Mouse (Mus musculus) hindbrain, embryonic 14.5 days (tissue): ENCODE measurements around the gene Nhlh2. TPM values are rescaled to one million over a fixed set of nuclear protein-coding genes. Genes with fewer than 3 reads are reported as not detected.

Source experiments
- ATAC-seq: fragments of 200-750 bp; cut with Nextera tagmentation; 2 replicates; pipeline ENCODE4 v1.8.0; 2017; ENCODE audit warnings: moderate number of reproducible peaks, mild to moderate bottlenecking, moderate TSS enrichment, moderate library complexity; ENCODE audit not compliant: low FRiP score
- DNase-seq: peaks from one replicate; pipeline ENCODE4 v3.0.0-alpha.2; 2015; ENCODE audit warnings: low spot score
- H3K27ac ChIP-seq: fragments of 300-500 bp; sonication (generic); 2 replicates; pipeline ENCODE4 v1.5.1; 2014; ENCODE audit warnings: mild to moderate bottlenecking, moderate library complexity
- H3K27me3 ChIP-seq: fragments of 300-500 bp; sonication (generic); 2 replicates; pipeline ENCODE4 v1.6.1; 2014; ENCODE audit warnings: mild to moderate bottlenecking, low read length, mixed read lengths; ENCODE audit not compliant: control insufficient read depth, insufficient read depth
- H3K36me3 ChIP-seq: fragments of 300-500 bp; sonication (generic); replicated peaks from 2 replicates; pipeline ENCODE4 v1.6.1; 2014; ENCODE audit not compliant: control insufficient read depth, insufficient read depth
- H3K4me1 ChIP-seq: fragments of 300-500 bp; sonication (generic); replicated peaks from 2 replicates; pipeline ENCODE4 v1.6.1; 2014; ENCODE audit warnings: antibody characterized with exemption, low read length, mixed read lengths; ENCODE audit not compliant: control insufficient read depth, insufficient read depth
- H3K4me2 ChIP-seq: fragments of 300-500 bp; sonication (generic); replicated peaks from 2 replicates; pipeline ENCODE4 v1.6.1; 2014; ENCODE audit warnings: mild to moderate bottlenecking, moderate library complexity
- H3K4me3 ChIP-seq: fragments of 300-500 bp; sonication (generic); replicated peaks from 2 replicates; pipeline ENCODE4 v1.5.1; 2014; ENCODE audit warnings: mild to moderate bottlenecking, low read length
- H3K9ac ChIP-seq: fragments of 300-500 bp; sonication (generic); 2 replicates; pipeline ENCODE4 v1.6.1; 2014
- H3K9me3 ChIP-seq: fragments of 300-500 bp; sonication (generic); 2 replicates; pipeline ENCODE4 v1.6.1; 2016; ENCODE audit warnings: low read length; ENCODE audit not compliant: control insufficient read depth
- WGBS: fragments of 180-500 bp; shearing (Covaris S2); extraction: QIAGEN DNeasy Blood & Tissue Kit; methylation state at CpG from one replicate; pipeline ENCODE4 v1.1.7; 2014; 5-methylcytosine and 5-hydroxymethylcytosine counted together
- polyA plus RNA-seq: library from polyadenylated mRNA; unstranded; fragments of >200 nt; fragmentation: Nextera tagmentation; extraction: Ambion mirVana; gene quantifications from 2 replicates; pipeline ENCODE4 v1.2.1, GENCODE M21; 2014

Nhlh2 gene
- polyA plus RNA-seq, result 27.2 and 29.4 TPM in 2 replicates

DNA sequence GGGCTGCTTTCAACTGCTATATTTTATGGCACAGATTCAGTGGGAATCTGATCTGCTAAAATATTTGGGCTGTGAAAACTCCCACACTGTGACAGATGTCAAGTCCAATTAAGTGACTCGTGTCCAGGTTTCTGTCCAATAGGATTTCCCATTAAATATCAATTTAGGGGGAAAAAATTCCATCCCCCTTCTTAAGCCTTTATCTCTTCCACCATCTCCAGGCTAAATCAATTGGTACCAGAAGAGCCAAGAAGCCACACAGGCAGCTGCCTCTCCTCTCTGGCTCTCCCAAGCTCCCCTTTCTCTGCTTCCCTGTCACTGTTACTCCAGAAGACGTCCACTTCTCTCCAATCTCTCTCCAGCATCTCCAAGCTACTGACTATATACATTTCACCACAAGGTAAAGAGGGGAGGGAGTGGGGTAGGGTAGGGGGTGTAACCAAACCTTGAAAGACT is at the start of gene Nhlh2:
Nhlh2 (plus strand) TSS at position 151 of the 456 bp plus-strand sequence.
- 7% methylated on average over 2 of the region's 2 CpGs for WGBS
- H3K36me3 ChIP-seq, result 0 out of 2 replicates have a peak, but pooled peaks cover 4% of the 10 kb centered on the region
- peak; percentile 49 for ATAC-seq

DNA sequence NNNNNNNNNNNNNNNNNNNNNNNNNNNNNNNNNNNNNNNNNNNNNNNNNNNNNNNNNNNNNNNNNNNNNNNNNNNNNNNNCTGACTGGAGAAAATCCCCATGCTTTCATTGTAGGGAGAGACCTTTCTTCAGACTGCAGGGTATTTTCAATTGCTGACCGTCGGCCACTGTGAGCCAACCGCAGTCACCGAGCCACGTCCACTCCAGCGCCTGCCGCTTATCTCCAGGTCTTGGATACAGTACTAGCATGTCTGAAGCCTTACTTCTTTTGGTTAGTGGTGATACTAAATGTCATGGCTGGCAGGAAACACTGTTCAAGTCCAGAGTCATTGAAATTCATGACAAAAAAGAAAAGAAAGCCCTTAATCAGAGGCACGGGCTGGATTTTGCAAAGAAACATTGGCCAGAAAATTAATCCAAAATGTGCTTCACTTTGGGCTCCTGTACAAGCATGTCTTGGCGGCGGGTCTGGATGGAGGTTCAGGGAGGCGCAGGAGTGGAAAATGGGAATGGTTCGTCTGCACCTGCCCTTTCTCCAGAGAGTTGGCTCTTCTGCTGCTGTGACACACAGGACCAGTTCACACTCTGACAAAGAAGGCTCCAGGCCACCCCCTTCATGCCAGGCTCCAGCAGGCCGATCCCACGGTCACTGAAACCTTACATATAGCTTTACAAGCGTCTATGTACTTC is 48.6 kb upstream of the Nhlh2 start:
- no peaks in the 10 kb centered on the region for H3K36me3 ChIP-seq
- no peaks in the 10 kb centered on the region for H3K27me3 ChIP-seq
- DNase-seq (no peak), ATAC-seq (no peak)
- peaks cover 20% of the 10 kb centered on the region for H3K4me1 ChIP-seq
- WGBS, result 78% methylated on average over 15 of the region's 15 CpGs
- H3K9me3 ChIP-seq, result no peaks in the 10 kb centered on the region
- no peak overlapping the region for H3K27ac ChIP-seq
- H3K4me3 ChIP-seq, result no peak overlapping the region
- H3K9ac ChIP-seq, result no peak overlapping the region
- no peak overlapping the region for H3K4me2 ChIP-seq

More for the DNA sequence above, at the start of gene Nhlh2:
- H3K4me2 ChIP-seq, result peak within 1 kb of the TSS; percentile 68
- peak; percentile 67 for DNase-seq
- no peaks in the 10 kb centered on the region; the same call in none of the 2 replicates for H3K4me1 ChIP-seq
- no peaks in the 10 kb centered on the region; the same call in 1 of the 2 replicates for H3K27me3 ChIP-seq
- peak within 1 kb of the TSS; percentile 65 for H3K4me3 ChIP-seq
- no peaks in the 10 kb centered on the region for H3K9me3 ChIP-seq
- H3K27ac ChIP-seq, result peak within 1 kb of the TSS; percentile 99
- H3K9ac ChIP-seq, result peak within 1 kb of the TSS; percentile 98

DNA sequence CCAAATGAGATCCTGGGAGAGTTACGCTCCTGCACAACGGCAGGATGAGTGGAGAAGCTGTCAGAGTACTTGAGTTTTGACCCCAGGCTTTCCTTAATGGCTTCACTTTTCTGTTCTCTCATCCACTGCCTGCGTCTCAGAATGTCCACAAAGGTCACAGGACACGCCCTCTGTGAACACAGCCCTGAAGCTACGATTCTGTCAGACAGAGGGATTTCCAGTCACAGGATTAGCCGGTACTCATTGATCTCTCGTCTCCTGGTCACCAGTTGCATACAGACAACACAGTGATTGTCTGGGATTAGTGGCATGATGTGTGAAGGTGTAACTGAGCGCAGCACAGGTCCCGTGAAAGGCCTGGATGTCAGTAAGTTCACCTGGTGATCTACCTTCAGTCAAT is 46.4 kb upstream of the Nhlh2 start:
- Histone ChIP-seq H3K36me3 (no peaks in the 10 kb centered on the region), H3K4me1 (peaks cover 37% of the 10 kb centered on the region), H3K27ac (no peak overlapping the region), H3K9me3 (no peaks in the 10 kb centered on the region), H3K4me2 (no peak overlapping the region), H3K27me3 (no peaks in the 10 kb centered on the region), H3K9ac (no peak overlapping the region), H3K4me3 (no peak overlapping the region)
- DNase-seq (no peak), ATAC-seq (no peak)
- 29% methylated on average over 9 of the region's 9 CpGs for WGBS

DNA sequence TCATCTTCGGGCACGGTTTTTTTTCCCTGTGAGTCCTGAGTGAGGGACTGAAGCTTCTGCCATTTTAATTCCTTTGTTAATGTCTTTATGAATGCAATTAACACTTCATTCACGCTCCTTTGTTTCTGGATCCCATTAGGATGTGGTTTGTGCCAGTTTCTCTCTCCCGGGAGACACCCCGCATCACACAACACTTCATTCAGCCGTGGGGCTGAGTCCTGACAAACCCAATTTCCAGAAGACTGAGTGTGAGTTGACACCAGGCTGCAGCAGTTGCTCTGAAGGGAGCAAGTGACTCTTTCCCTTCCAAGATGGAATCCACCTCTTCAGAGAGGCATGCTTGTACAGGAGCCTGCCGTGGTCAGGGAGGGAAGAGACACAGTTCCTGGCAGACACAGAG is 45.5 kb upstream of the Nhlh2 start:
- no peak overlapping the region for H3K9ac ChIP-seq
- no peak overlapping the region for H3K4me2 ChIP-seq
- DNase-seq, result no peak
- peaks cover 34% of the 10 kb centered on the region for H3K4me1 ChIP-seq
- 27% methylated on average over 7 of the region's 7 CpGs for WGBS
- H3K4me3 ChIP-seq, result no peak overlapping the region
- no peak overlapping the region for H3K27ac ChIP-seq
- no peak for ATAC-seq
- H3K9me3 ChIP-seq, result no peaks in the 10 kb centered on the region
- H3K27me3 ChIP-seq, result no peaks in the 10 kb centered on the region
- H3K36me3 ChIP-seq, result no peaks in the 10 kb centered on the region

DNA sequence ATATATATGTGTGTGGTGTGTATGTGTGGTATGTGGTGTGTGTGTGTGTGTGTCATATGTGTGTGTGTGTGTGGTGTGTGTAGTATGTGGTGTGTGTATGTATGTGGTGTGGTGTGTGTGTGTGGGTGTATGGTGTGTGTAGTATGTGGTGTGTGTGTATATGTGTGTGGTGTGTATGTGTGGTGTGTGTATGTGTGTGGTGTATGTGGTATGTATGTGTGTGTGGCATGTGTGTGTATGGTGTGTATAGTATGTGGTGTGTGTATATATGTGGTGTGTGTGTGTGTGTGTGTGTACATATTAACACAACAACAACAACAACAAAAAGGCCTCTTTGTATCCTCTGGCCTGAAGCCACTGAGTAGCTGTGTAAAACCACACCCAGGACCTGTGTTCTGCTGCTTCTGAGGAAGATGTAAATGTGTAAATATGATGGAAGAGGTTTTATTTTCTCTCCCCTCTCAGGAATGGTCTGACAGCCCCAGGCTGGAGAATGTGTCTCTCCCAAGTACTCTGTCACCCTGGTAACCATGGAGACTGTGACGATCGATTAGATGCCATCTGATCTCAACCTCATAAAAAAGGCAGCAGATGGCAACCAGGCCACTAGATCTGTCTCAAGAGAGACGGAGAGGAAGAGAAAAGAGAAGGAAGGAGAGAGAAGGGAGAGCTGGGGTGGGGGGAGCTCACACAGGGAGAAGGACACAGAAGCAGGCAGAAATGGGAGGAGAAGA is 42.9 kb upstream of the Nhlh2 start:
- no peak overlapping the region for H3K4me3 ChIP-seq
- no peak overlapping the region for H3K9ac ChIP-seq

DNA sequence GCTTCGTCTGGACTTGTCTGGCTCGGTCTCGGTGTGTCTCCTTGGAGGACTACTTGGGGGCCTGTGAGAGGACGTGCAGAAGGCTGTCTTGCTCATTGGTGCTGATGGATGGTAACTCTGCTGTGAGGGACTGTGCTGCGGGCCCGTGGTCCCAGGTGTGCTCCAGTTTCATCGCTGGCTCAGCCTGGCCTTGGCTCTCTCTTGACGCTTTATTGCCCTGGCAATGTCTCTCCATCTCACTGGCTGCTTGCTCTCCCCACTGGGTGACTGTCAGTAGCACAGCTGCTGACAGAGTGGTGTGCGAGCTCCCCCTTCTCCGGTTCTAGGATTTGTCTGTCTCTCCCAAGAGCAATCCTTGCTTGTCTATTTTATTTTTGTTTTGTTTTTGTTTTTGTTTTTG is 34.5 kb upstream of the Nhlh2 start:
- H3K4me1 ChIP-seq, result 0 out of 2 replicates have a peak, but pooled peaks cover 5% of the 10 kb centered on the region
- H3K36me3 ChIP-seq, result no peaks in the 10 kb centered on the region
- no peak for DNase-seq
- no peaks in the 10 kb centered on the region for H3K9me3 ChIP-seq
- no peak overlapping the region for H3K4me2 ChIP-seq
- whole genome bisulfite sequencing, result 67% methylated on average over 10 of the region's 10 CpGs
- H3K4me3 ChIP-seq, result no peak overlapping the region
- H3K27ac ChIP-seq, result no peak overlapping the region
- no peak for ATAC-seq
- H3K9ac ChIP-seq, result no peak overlapping the region
- no peaks in the 10 kb centered on the region for H3K27me3 ChIP-seq

More for the DNA sequence above, 42.9 kb upstream of the Nhlh2 start:
- WGBS, result 15% methylated on average over 3 of the region's 3 CpGs
- no peak overlapping the region for H3K4me2 ChIP-seq
- DNase-seq, result peak; percentile 71
- H3K9me3 ChIP-seq, result no peaks in the 10 kb centered on the region
- peaks cover 34% of the 10 kb centered on the region for H3K4me1 ChIP-seq
- H3K27ac ChIP-seq, result peak overlapping the region; percentile 86
- H3K27me3 ChIP-seq, result no peaks in the 10 kb centered on the region
- peak; percentile 75 for ATAC-seq
- H3K36me3 ChIP-seq, result no peaks in the 10 kb centered on the region

DNA sequence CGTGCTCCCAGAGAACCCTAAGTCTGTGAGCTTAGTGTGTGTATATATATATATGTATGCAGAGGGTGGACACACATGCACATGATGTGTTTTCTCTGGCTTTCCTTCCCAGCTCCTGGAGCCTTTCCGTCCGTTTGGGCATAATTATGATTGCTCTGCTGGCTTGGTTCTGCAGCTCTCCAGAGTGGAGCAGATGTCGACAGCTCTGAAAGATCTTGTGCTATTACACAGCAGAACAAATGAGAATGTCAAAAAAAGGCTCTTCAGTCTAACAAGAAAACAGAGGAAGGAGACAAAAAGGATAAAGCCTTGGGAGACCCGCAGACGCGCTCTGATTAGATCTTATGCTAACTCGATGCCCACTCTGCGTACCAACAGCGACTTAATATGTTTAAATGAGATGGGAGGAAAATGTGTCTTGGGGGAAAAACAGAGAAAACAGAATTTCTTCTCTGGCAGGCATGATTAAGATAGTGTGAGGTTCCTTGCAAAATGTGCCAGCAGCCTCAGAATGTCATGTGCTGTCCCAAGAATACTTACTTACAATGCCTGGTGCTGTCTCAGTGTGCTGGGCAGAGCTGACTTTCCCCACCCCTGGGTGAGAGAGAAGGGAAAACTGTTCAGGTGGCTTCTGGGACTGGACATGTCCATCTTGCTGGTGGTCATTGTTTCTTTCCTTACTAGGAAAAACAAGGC is 31.4 kb upstream of the Nhlh2 start:
- Histone ChIP-seq H3K4me3 (no peak overlapping the region), H3K4me1 (0 out of 2 replicates have a peak, but pooled peaks cover 5% of the 10 kb centered on the region), H3K27me3 (no peaks in the 10 kb centered on the region), H3K9me3 (no peaks in the 10 kb centered on the region), H3K9ac (no peak overlapping the region), H3K36me3 (no peaks in the 10 kb centered on the region), H3K4me2 (no peak overlapping the region), H3K27ac (peak overlapping the region; percentile 14; the same call in 1 of the 2 replicates)
- ATAC-seq (no peak), DNase-seq (no peak)
- 52% methylated on average over 10 of the region's 10 CpGs for WGBS

DNA sequence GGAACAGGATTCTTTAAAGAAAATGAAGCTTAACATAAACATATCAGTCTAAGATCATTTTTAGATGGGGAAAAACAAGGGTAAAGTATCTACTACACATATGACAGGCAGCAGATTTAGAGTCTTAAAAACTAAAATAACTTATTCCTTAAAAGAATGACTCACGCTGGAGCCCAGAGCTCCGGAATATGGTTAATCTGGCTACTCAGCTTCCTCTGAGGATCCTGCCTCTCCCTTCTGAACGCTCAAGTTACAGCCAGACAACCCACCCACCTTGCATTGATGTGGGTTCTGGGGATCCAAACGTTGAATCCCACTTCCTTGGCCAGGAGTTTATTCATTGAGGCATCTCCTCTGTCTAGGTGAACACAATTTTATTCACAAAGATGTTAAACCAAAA is 26.0 kb upstream of the Nhlh2 start:
- Histone ChIP-seq H3K9me3 (no peaks in the 10 kb centered on the region), H3K27ac (no peak overlapping the region), H3K9ac (no peak overlapping the region), H3K4me1 (no peaks in the 10 kb centered on the region), H3K27me3 (no peaks in the 10 kb centered on the region), H3K4me3 (no peak overlapping the region), H3K36me3 (no peaks in the 10 kb centered on the region), H3K4me2 (no peak overlapping the region)
- ATAC-seq, result no peak
- WGBS, result 76% methylated on average over 4 of the region's 4 CpGs
- DNase-seq, result no peak

DNA sequence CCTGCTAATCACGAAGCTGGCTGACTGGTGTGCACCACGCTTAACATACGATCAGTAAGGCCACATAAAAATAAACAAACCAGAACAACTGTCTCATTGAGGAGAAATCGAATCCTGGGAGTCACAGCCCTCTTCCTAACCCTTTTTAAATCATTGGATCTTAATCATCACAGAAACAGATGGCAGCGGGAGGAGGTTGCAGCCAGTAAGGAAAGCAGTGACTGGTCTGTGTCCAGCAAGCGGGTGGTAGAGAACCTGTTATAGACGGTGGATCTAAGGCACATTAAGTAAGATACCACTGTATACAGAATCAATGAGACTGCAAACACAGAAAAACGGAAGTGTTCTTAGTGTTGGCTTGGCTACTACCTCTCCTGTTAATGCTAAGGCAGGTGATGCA is 24.2 kb upstream of the Nhlh2 start:
- DNase-seq (no peak), ATAC-seq (no peak)
- no peaks in the 10 kb centered on the region for H3K36me3 ChIP-seq
- WGBS, result 74% methylated on average over 8 of the region's 8 CpGs
- H3K9me3 ChIP-seq, result no peaks in the 10 kb centered on the region
- H3K4me1 ChIP-seq, result no peaks in the 10 kb centered on the region
- H3K27ac ChIP-seq, result no peak overlapping the region
- no peaks in the 10 kb centered on the region for H3K27me3 ChIP-seq
- no peak overlapping the region for H3K4me2 ChIP-seq
- H3K9ac ChIP-seq, result no peak overlapping the region
- H3K4me3 ChIP-seq, result no peak overlapping the region
